Mouse (Mus musculus): ENCODE results near the gene Add1.

Add1 gene

DNA sequence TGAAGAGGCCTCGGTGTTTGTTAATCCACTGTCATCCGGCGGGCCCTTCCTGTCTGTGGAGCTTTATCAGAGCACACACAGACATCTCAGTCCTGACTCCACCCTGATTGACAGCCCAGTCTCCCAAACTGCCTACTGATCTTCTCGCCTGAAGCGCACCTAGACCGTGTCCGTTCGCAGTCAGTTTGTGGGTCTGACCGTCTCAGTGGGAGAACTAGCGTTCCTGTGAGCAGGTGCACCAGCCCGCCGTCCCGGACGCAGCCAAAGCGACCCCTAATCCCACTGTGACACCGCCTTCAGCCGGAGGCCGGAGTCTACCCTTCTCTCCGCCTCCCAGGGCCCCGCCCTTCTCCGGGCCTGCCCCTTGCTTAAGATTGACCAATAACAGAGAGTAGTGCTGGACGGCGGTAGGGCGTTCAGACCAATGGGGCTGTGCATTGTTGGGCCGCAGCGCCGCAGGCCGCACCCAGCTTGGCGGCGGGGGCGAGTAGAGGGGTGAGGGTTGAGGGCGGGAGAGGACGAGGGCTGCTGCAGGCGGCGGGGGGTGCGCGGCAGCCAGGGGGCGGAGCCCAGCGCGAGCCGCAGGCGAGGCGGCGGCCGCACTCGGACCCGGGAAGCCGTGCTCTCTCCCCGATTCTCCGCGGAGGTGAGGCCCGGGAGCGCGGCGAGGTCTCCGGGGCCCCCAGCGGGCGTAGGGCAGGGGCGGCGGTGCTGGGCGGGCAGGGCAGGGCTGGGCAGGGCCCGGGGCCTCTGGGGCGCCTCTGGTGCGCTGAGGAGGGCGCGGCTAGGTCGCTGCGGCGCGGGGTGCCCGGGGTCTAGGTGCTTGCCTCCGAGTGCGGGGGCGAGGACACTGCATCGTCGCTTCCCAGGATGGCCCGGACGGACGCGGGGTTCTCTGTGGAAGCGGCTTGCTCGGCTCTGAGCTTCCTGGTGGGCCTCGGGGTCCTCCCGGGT is at the start of gene Add1:
Add1 (plus strand) TSS at position 397 of the 954 bp plus-strand sequence.
- peak; percentile 96 for DNase-seq (ENCODE audit: extremely low read depth, low read depth)

DNA sequence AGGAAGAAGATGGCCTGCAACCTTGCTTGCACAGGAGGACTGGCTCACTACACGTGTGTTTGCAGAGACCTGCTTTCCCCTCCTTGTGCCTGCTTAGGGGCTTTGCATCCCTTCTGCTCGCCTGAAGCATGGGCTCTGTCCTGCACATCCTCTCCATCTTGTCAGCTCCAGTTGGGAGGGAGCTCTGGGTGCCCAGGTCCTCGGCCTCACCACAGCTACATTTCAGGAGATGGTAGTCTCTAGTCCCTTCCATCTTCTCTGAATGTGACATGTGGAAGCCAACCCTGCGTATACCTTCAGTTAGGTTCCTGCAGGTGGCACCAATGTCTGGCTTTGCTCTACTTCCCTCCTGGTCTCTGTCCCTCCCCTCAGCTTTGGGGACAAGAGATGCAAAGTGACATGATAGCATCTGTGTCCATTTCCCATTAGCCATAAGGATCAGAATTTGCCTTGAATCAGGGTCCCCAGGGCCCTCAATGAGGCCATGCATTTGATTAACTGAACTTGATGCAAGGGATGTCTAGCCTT is 49.4 kb upstream of the Add1 start:
- no peak for DNase-seq (ENCODE audit: extremely low read depth, low read depth)

DNA sequence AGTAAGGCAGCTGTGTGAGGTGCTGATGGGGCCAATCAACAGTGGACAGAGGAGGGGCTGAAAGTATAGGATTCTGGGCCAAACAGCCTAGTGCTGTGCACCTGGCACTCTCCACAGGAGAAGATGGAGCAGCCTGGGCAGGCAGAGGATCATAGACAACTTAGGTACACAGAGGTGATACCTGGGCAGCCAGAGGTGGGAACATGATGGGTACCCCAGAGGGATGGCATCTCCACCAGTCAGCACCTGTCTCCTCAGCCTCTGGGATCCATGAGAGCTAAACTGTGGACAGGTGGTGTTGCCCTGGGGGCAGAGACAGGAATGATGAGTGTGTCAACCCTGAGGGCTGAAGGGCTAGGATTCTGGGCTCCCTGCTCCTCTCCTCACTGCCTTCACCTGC is 49.0 kb upstream of the Add1 start:
- DNase-seq (ENCODE audit: extremely low read depth, low read depth) = no peak

DNA sequence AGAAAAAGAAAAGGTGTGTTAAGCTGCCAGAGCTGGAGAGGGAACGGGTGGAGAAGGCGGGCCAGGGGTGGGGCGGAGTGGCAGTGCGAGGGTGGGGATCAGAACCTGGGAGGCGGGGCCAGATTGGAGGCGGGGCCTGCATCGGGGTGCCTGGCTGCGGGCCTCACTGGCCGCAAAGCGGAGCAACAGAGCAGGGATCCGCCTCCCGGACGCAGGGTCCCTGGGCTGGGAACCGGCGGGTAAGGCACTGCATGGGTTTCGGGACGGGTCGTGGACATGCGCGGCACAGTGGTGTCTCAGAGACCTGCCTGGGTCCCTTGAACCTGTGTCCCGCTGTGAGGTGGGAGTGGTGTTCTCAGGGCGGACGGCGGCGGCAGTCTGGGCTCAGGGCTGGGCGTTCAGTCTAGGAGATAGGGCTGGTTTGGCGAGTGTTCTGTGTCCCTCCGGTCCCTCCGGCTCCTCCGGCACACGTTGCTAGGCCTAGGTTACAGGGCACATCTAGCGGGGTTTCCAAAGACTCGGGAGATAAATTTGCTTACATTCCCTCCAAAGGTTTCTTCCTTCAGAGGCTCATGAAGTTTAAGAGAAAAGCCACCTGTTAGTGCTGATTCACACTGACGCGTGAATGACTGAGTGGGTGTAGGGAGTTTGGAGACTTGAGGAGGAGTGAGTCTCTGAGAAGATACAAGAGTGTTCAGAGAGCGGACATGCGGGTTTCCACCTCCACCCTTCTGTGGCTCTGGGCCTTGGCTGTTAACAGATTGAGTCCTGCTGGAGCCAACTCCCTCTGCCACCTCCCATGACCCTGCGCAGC is 47.6 kb upstream of the Add1 start, which contains the start of gene Sh3bp2:
Sh3bp2 (plus strand) TSS at position 176 of the 814 bp plus-strand sequence.
- peak; percentile 80 for DNase-seq (ENCODE audit: extremely low read depth, low read depth)

DNA sequence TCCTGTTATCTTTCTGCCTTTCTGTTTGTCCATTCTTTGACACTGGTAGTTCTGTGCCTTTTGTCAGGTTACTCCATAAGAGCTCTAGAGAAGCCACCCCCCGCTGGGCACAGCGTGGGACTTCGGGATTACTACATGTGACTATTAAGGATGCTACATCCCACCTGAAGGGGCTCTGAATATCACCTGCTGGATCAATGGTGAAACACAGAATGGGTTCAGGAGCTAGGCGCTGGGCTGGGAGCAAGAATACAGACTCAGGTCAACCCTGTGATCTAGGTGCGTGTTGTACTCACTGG is 47.0 kb upstream of the Add1 start:
- no peak for DNase-seq (ENCODE audit: extremely low read depth, low read depth)

DNA sequence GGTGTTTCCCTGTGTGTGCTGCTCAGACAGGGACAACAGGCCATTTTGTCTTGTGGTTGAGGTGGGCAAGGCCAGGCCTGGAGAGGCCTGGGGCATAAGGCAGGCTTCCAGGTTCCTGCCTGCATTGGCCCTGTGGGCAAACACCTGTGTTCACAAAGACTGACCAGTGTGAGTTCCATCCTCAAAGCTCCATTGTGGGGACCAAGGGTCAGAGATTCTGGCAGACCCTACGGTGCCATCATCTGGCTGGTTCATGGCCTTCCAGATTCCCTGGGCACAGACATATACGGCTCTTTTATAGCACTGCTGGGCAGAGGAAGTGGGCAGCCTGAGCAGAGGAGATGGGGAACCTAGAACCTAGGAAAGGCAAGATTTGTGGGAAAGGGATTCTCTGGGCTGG is 46.1 kb upstream of the Add1 start:
- DNase-seq (ENCODE audit: extremely low read depth, low read depth) = no peak

DNA sequence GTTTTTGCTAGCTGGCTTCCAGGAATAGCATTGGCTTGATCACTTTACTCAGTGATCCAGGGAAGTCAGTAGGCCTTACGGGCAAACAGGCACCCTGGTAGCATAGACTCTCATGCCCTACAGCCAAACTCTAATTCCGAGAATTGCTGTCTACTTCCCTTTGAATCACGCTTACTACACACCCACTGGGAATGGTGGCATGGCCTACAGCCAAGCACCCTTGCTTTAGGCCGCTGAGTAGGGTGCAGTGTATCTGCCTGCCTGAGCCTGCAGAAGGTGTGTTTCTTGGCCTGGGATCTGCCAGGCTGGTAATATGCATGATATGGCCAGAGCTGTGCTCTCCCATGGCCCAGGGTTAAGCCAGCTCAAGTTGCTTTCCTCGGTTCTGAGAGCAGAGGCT is 44.7 kb upstream of the Add1 start:
- no peak for DNase-seq (ENCODE audit: extremely low read depth, low read depth)

DNA sequence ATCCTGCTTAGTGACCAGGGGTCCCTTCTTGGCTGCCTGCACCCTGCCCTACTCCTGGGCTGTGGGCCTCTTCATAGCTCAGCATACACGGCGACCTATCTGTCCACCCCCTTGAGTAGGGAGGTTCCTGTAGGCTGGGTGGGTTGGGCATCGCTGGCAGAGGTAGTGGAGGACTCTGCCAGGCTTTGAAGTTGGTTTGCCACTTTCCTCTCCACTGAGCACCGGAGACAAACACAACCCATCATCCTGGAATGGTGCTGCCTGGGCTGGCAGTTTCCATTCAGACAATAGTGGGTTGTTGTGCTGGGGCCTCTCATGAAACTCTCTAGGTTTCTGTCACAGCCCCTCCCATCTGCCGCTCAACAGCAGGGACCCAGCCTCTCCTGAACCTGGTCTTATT is 43.3 kb upstream of the Add1 start:
- no peak for DNase-seq (ENCODE audit: extremely low read depth, low read depth)

DNA sequence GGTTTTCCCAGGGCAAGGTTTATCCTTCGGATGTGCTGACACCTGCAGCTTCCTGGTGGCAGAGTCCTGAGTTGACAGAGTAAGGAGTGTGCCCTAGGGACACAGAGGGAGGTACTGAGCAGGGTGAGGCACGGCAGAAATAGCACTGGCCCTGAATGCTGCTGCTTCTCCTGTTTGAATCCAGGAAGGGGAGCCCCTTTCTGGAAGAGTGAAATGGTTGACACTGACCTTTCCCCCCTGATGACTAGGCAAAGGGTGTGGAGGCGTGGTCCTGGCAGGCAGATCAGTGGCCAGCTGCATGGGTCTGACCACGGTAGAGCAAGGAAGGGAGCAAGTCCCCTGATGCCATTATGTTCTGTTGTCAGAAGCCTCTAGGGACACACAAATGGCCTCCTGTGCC is 42.8 kb upstream of the Add1 start:
- DNase-seq (ENCODE audit: extremely low read depth, low read depth) = no peak

DNA sequence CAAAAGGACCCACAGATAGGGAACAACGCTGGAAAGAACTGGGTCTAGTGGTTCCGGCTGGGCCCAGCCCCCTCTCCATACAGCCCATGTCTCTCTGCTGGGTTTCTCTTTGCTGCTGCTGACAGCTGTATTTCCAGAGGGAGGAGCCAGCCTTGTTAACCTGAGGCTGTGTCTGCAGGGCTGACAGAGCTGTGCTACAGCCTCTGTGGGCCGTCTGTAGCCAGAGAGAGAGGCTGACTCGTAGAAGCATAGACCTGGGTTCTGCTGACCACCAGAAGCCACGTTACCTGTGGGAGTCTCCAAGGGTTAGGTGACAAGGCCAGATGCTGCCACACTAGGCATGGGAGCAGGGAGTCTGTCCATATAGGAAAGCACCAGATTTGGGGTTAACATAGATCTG is 40.4 kb upstream of the Add1 start:
- no peak for DNase-seq (ENCODE audit: extremely low read depth, low read depth)

DNA sequence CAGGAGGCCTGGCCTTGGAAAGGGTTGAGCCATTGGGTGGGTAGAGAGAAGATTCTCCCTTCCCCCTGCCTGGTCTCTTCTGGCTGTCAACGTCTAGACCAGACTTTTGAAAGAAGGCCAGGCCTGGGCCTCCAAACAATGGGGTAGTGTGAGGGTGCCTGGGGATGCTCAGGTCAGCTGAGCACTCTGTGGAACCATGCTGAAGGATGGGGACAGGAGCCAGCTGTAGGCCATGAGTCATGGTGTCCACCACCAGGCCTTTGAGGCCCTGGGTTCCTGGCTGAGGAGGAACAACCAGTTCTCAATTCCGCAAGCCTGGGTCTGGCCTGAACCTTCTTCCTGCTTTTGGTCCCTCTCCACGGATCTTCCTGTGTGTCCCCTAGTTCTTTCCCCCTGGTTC is 39.6 kb upstream of the Add1 start:
- no peak for DNase-seq (ENCODE audit: extremely low read depth, low read depth)

DNA sequence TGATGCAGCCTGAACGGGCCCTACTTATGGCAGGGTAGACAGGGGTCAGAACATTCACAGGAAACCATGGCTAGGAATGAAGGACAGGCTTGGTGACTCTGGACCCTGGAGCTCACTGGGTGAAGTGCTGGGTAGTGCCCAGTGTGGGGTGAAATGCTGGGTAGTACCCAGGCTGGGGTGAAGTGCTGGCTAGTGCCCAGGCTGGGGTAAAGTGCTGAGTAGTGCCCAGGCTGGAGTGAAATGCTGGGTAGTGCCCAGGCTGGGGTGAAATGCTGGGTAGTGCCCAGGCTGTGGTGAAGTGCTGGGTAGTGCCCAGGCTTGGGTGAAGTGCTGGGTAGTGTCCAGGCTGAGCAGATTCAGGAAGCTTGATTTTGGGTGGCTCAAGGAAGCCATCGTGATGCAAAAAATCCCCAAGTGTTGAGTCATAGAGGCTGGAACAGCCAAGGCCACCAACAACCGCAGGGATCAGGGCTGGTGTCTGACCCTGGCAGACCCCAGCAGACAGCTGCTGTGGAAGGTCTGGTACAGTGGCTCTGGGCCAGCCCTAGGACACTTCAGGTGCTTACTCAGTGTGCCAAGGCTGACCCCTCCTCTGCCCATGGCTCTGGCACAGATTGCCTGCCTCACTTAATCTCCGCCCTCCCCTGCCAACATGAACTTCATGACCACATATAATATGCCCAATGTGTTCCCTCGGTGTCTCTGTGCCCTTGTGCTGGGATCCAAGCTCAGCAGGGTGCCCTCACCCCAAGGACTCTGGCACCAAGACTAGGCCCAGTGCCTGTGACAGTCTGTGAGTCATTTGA is 38.5 kb upstream of the Add1 start:
- DNase-seq (ENCODE audit: extremely low read depth, low read depth) = no peak

DNA sequence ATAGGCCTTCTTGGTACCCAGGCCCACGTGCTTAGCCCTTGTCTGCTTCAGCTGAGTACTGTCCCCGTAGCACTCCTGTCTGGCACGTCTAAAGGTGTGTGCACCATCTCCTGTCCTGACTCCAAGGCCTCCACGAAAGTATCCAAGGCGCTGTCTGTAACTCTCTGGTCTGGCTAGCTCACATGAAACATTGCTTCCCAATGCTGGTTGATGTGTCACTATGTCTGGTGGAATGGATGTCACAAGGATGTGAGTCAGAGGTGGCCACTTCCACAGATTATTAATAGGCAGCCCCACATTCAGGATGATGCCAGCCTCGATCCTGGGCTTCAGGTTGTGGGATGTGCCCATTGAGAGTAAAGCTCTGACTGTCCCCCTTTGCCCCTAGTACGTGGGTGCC is 37.6 kb upstream of the Add1 start:
- DNase-seq (ENCODE audit: extremely low read depth, low read depth) = no peak

DNA sequence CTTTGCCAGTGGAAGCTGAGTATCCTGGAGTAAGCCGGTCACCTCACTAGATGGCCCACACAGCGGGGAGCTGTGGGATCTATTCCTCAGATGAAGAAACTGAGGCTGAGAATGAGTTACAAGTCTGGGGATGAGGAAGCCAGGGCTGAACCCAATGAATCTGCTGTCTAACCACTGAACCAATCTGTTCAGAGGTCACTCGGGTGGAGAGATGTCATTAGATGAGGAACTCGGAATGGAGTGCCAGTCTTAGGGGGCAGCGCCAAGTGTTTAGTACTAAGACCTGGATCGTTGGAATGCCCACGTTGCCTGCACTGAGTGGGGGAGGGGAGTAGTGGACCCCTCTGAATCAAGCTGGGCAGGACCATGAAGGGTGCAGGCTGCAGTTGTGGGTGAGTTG is 35.4 kb upstream of the Add1 start:
- DNase-seq (ENCODE audit: extremely low read depth, low read depth) = no peak

DNA sequence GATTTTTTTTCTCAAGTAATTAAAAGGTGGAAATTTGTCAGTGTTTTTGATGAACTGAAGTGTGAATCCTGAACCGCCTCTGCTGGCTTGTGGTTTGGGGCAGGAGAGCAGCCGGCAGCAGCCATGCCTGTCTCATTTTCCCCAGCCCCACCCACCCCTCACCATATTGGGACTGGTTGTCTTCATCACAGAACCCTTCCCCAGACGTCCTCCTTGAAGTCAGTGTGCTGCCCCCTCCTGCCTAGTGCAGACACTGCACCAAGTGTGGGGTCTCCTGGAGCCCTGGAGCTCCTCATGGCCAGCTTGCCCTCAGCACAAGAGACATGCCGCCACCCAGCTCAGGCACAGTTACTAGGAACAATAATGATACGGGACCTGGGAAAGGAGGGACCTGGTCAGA is 34.9 kb upstream of the Add1 start:
- DNase-seq (ENCODE audit: extremely low read depth, low read depth) = peak; percentile 24

DNA sequence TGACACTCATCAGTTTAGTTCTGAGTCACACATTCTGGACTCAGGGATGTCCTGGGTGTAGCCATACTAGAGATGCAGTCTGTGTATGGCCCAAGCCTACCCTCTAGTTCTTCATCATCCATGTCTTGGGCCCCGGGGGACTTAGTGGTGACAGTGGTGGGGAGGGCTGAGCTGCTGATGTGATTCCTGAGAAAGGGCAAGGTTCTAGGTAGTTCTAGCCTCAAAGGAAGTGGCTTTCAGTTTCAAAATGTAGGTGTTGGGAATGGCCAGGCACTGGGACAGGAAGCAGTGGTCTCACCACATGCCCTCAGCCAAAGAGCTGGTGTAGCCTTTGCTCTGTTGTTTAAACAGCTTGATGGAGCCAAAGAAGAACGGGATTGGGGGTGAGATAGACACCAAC is 34.3 kb upstream of the Add1 start:
- DNase-seq (ENCODE audit: extremely low read depth, low read depth) = no peak

DNA sequence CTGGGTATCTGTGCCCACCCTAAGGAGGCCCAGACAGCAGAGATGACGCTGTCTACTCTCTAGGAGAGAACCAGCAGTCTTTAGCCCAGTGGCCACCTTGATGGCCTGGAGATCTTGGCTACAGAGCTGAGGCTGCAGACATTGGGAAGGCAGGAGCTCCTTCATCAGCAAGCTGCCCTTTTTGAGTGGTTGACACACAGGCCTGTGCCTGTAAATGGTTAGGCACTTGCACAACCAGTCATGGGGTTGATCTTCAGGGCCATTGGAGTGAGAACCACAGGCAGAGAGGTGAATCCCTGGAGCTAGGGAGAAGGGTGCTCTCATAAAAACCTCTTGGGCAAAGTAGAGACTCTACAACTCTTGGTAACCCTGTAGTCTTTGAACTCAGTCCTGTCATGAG is 31.3 kb upstream of the Add1 start:
- DNase-seq (ENCODE audit: extremely low read depth, low read depth) = no peak

DNA sequence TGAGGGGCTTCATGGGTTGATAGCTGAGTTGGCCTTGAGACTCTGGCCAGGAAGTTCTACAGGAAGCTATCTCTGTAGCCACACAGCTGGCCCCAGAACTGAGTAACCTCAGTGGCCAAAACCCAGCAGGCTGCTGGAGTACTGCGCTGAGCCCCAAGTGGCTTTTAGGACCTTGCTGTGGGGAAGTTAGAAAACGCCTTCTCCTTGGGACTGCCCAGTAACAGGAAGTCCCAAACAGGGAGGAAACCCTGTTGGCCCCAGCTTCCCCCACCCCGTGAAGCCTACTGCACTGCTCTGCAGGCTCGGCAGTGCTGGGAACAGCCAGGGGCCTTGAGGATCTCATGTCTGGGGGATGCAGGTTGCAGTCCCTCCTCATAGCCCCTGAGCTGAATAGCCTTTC is 30.4 kb upstream of the Add1 start:
- DNase-seq (ENCODE audit: extremely low read depth, low read depth) = peak; percentile 74

DNA sequence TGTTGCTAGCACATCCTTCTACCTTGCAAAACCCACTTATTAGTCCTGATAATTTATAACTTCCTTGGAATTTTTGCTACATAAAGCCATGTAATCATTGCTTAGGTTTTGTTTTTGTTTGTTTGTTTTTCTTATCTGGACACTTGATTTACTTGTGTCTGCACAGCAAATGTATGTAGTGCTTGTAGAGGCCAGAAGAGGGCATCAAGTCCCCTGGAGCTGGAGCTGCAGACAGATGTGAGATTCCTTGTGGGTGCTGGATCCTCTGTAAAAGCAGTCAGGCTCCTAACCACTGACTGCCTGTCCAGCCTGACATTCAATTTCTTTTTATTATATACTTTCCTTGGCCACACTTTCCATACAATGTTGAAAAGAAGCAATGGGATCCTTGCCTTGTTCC is 26.1 kb upstream of the Add1 start:
- DNase-seq (ENCODE audit: extremely low read depth, low read depth) = no peak

DNA sequence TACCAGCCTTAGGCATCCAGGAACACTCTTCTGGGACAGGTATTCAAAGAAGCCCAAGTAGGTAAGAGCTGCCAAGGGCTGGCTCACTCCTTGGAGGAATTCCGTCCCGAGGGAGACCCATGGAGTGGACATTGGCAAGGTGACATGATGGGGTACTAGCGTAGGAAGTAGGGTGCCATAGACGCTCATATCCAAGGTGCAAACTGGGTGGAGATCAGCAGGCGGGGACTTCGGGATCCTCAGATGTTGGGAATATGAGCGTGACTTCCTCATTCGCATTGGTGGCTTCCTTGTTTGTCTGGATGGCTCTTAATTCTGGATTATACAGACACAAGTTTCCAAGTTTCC is 24.4 kb upstream of the Add1 start:
- no peak for DNase-seq (ENCODE audit: extremely low read depth, low read depth)

DNA sequence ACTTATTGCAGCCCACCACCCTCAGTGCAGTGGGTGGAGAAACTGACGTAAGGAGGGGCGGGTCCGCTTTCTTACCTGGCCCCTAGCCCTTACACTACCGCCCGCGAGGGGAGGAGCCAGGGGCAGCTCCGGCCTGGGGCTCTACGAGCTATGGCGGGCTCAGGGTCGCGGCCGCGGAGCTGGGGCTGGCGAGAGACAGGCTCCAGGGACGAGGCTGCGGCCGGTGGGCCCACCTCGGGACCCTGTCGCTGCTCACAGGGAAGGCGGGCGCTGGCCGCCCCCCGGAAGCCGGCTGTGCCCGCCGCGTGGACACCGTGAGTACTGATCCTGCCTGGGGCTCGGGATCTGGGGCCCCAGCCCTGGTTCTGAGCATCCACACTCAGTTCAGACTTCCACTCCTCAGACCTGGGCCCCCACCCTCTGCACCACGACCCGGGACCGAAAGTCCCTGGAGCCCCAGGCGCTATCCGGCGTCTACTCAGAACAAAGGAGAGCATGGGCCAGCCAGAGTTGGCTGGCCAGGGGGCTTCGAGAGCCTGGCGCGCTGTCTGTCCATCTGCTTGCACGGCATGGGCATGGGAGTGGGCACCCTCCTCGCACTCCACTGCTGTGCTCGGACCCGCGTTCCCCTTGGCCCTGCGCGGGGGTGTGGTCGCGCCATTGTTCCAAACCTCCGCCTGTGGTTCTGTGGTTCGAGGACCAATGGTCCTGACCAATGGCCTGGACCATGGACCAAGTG is 23.8 kb upstream of the Add1 start:
- no peak for DNase-seq (ENCODE audit: extremely low read depth, low read depth)

Measured in MEL-GATA-1-ER (cell line).